Mouse (Mus musculus) lung, embryonic 14.5 days (tissue): Measurements from ENCODE around the gene Gjb2. TPM values are rescaled to one million over a fixed set of nuclear protein-coding genes. Genes with fewer than 3 reads are reported as not detected.
A peak's percentile ranks its signal among the peaks of the same experiment; 100 is the strongest.
"Not testable (repeated sequence)": the region's sequence is repeated elsewhere in the genome, so short reads cannot be mapped to it uniquely, and the experiment has no call there.

ENCODE experiments used
- ATAC-seq: fragments of 200-750 bp; cut with Nextera tagmentation; 2 replicates; pipeline ENCODE4 v1.8.0; 2017; ENCODE audit warnings: mild to moderate bottlenecking, moderate TSS enrichment, moderate library complexity; ENCODE audit not compliant: insufficient read depth
- DNase-seq: peaks from one replicate; pipeline ENCODE4 v3.0.0-alpha.2; 2015
- H3K27ac ChIP-seq: fragments of 300-500 bp; sonication (generic); 2 replicates; pipeline ENCODE4 v1.5.1; 2014; ENCODE audit warnings: low read depth, mild to moderate bottlenecking, moderate library complexity
- H3K27me3 ChIP-seq: fragments of 300-500 bp; sonication (generic); 2 replicates; pipeline ENCODE4 v1.6.1; 2014; ENCODE audit warnings: low read length, control low read depth; ENCODE audit not compliant: insufficient read depth
- H3K36me3 ChIP-seq: fragments of 300-500 bp; sonication (generic); 2 replicates; pipeline ENCODE4 v1.6.1; 2014; ENCODE audit warnings: control low read depth; ENCODE audit not compliant: insufficient read depth
- H3K4me1 ChIP-seq: fragments of 300-500 bp; sonication (generic); 2 replicates; pipeline ENCODE4 v1.6.1; 2014; ENCODE audit warnings: antibody characterized with exemption, control low read depth; ENCODE audit not compliant: insufficient read depth
- H3K4me2 ChIP-seq: fragments of 300-500 bp; sonication (generic); 2 replicates; pipeline ENCODE4 v1.6.1; 2014; ENCODE audit warnings: mild to moderate bottlenecking
- H3K4me3 ChIP-seq: fragments of 300-500 bp; sonication (generic); 2 replicates; pipeline ENCODE4 v1.5.1; 2014; ENCODE audit warnings: low read depth, low read length
- H3K9ac ChIP-seq: fragments of 300-500 bp; sonication (generic); 2 replicates; pipeline ENCODE4 v1.6.1; 2014
- H3K9me3 ChIP-seq: fragments of 300-500 bp; sonication (generic); 2 replicates; pipeline ENCODE4 v1.6.1; 2016; ENCODE audit warnings: low read depth, low read length, control low read depth
- CTCF ChIP-seq: IDR thresholded peaks from 2 replicates; pipeline ENCODE4 v1.5.1; 2016; ENCODE audit warnings: antibody characterized with exemption, low read depth
- WGBS: fragments of 180-500 bp; shearing (Covaris S2); extraction: QIAGEN DNeasy Blood & Tissue Kit; methylation state at CpG from one replicate; pipeline ENCODE4 v1.1.7; 2014; 5-methylcytosine and 5-hydroxymethylcytosine counted together
- polyA plus RNA-seq: library from polyadenylated mRNA; unstranded; fragments of >200 nt; fragmentation: Nextera tagmentation; extraction: Ambion mirVana; gene quantifications from 2 replicates; pipeline ENCODE4 v1.2.1, GENCODE M21; 2014

The Gjb2 gene
- polyA plus RNA-seq, 1 experiment from 2014 or later = 0.24 TPM

GRCm38 (mm10) chr14:57075537-57075936 lies 29.0 kb downstream of the Gjb2 start:
- Histone ChIP-seq H3K4me2 (no peak overlapping the region), H3K27me3 (no peaks in the 10 kb centered on the region), H3K9me3 (no peaks in the 10 kb centered on the region), H3K9ac (no peak overlapping the region), H3K4me3 (no peak overlapping the region), H3K36me3 (no peaks in the 10 kb centered on the region), H3K4me1 (no peaks in the 10 kb centered on the region), H3K27ac (no peak overlapping the region)
- no peak for TF ChIP-seq CTCF
- WGBS = 79% methylated on average over 6 of the region's 6 CpGs
- DNase-seq (no peak), ATAC-seq (no peak)

- H3K27ac ChIP-seq, H3K27me3 ChIP-seq, H3K4me3 ChIP-seq, H3K4me2 ChIP-seq, H3K4me1 ChIP-seq, H3K9ac ChIP-seq, ATAC-seq, H3K36me3 ChIP-seq, H3K9me3 ChIP-seq: not testable (repeated sequence)
- 0% methylated on average over 2 of the region's 2 CpGs for WGBS
- peak; percentile 77 for TF ChIP-seq CTCF
- DNase-seq = peak; percentile 60
Measured at GRCm38 (mm10) chr14:57069906-57070305, 34.6 kb downstream of the Gjb2 start.

GRCm38 (mm10) chr14:57066053-57066452 lies 38.4 kb downstream of the Gjb2 start:
- no peaks in the 10 kb centered on the region for H3K9me3 ChIP-seq
- ATAC-seq = no peak
- no peaks in the 10 kb centered on the region for H3K27me3 ChIP-seq
- no peak for DNase-seq
- no peak overlapping the region for H3K9ac ChIP-seq
- no peaks in the 10 kb centered on the region for H3K4me1 ChIP-seq
- no peak for TF ChIP-seq CTCF
- H3K4me3 ChIP-seq = no peak overlapping the region
- no peak overlapping the region for H3K27ac ChIP-seq
- no peak overlapping the region for H3K4me2 ChIP-seq
- no peaks in the 10 kb centered on the region for H3K36me3 ChIP-seq

GRCm38 (mm10) chr14:57060052-57060451 lies 44.5 kb downstream of the Gjb2 start:
- peaks cover 44% of the 10 kb centered on the region for H3K27me3 ChIP-seq
- DNase-seq (peak; percentile 79), ATAC-seq (0 out of 2 replicates have a peak, but pooled peaks have one; percentile 33)
- H3K9ac ChIP-seq, H3K27ac ChIP-seq, H3K4me3 ChIP-seq, H3K4me2 ChIP-seq, H3K4me1 ChIP-seq, H3K9me3 ChIP-seq, H3K36me3 ChIP-seq: not testable (repeated sequence)
- 0% methylated on average over 1 of the region's 1 CpGs for WGBS
- TF ChIP-seq CTCF = peak; percentile 88

GRCm38 (mm10) chr14:57057563-57058321 lies 46.8 kb downstream of the Gjb2 start, which contains the start of gene Gja3:
Gja3 (minus strand) TSS chr14:57058100.
- no peak for TF ChIP-seq CTCF
- Histone ChIP-seq H3K36me3 (no peaks in the 10 kb centered on the region), H3K4me3 (peak within 1 kb of the TSS; percentile 52), H3K9ac (peak within 1 kb of the TSS; percentile 39), H3K9me3 (no peaks in the 10 kb centered on the region), H3K4me2 (peak within 1 kb of the TSS; percentile 88), H3K4me1 (peaks cover 3% of the 10 kb centered on the region; the same call in 1 of the 2 replicates), H3K27me3 (peaks cover 44% of the 10 kb centered on the region), H3K27ac (no peak within 1 kb of the TSS; the same call in 1 of the 2 replicates)
- peak; percentile 77 for ATAC-seq
- WGBS = under 1% methylated on average over 77 of the region's 79 CpGs
- peak; percentile 50 for DNase-seq

- H3K4me1 ChIP-seq = peaks cover 3% of the 10 kb centered on the region; the same call in 1 of the 2 replicates
- H3K9me3 ChIP-seq = no peaks in the 10 kb centered on the region
- H3K27me3 ChIP-seq = peaks cover 44% of the 10 kb centered on the region
- ATAC-seq = no peak; the same call in 1 of the 2 replicates
- WGBS = 3% methylated on average over 19 of the region's 19 CpGs
- peak overlapping the region; percentile 39 for H3K9ac ChIP-seq
- peak overlapping the region; percentile 88 for H3K4me2 ChIP-seq
- no peak overlapping the region for H3K27ac ChIP-seq
- DNase-seq = no peak
- TF ChIP-seq CTCF = no peak
- no peaks in the 10 kb centered on the region for H3K36me3 ChIP-seq
- peak overlapping the region; percentile 52 for H3K4me3 ChIP-seq
Measured at GRCm38 (mm10) chr14:57057204-57057562, 47.3 kb downstream of the Gjb2 start.

- H3K27me3 ChIP-seq = peaks cover 25% of the 10 kb centered on the region
- DNase-seq = no peak
- no peak for TF ChIP-seq CTCF
- WGBS = 61% methylated on average over 6 of the region's 6 CpGs
- no peaks in the 10 kb centered on the region for H3K9me3 ChIP-seq
- H3K36me3 ChIP-seq = no peaks in the 10 kb centered on the region
- H3K4me3 ChIP-seq = no peak overlapping the region
- H3K9ac ChIP-seq = no peak overlapping the region
- no peak for ATAC-seq
- no peak overlapping the region for H3K4me2 ChIP-seq
- peaks cover 3% of the 10 kb centered on the region; the same call in 1 of the 2 replicates for H3K4me1 ChIP-seq
- H3K27ac ChIP-seq = no peak overlapping the region
Measured at GRCm38 (mm10) chr14:57052713-57053112, 51.8 kb downstream of the Gjb2 start.

Other genes starting within 250 kb of the Gjb2 start
- gene Zmym2, start 218.0 kb downstream of the Gjb2 start, polyA plus RNA-seq = 45.1 and 49.5 TPM in 2 replicates
- gene Gja3, start 46.6 kb downstream of the Gjb2 start, polyA plus RNA-seq = 0.95 and 3.9 TPM in 2 replicates
- not detected in 2 replicates for gene Gm4491, start 11.2 kb upstream of the Gjb2 start, polyA plus RNA-seq
- gene Gjb6, start 28.9 kb upstream of the Gjb2 start, polyA plus RNA-seq = not detected in 2 replicates